Mouse (Mus musculus) liver (tissue): ENCODE data around the gene Chit1.

Experiments
- DNase-seq: peaks from one replicate; pipeline ENCODE4 v3.0.0-alpha.2; 2020; ENCODE audit warnings: mixed read lengths

Chit1 gene

DNA sequence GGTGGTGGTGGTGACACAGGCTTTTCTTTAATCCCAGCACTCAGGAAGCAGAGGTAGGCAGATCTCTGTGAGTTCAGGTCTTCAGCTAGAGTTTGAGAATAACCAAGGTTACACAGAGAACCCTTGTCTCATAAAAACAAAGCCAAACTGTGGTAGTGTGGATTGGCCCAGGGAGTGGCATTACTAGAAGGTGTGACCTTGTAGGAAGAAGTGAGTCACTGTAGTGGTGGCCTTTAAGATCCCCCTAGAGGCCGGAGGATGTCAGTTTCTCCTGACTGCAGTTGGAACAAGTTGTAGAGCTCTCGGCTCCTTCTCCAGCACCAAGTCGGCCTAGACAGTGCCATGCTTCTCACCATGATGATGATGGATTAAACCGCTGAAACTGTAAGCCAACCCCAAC is at the start of gene Chit1:
TSS of gene Chit1 (plus strand) at position 264 of the 400 bp plus-strand sequence.
- peak; percentile 67 for DNase-seq

DNA sequence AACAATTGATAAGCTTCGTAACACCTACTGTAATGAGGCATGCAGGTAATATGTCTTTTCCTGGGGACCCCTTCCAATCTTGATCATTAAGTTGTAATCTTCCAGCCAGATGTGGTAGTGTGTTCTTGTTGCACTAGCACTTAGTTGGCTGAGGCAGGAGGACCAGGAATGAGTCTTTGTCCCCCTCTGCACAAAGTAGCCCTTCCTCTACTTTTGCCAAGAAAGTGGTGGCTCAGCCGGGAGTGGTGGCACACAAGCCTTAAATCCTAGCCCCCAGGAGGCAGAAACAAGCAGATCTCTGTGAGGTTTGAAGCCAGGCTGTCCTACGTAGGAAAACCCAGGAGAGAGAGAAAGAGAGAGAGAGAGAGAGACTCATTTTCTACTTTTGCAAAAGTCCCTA is 49.1 kb upstream of the Chit1 start:
- no peak for DNase-seq

DNA sequence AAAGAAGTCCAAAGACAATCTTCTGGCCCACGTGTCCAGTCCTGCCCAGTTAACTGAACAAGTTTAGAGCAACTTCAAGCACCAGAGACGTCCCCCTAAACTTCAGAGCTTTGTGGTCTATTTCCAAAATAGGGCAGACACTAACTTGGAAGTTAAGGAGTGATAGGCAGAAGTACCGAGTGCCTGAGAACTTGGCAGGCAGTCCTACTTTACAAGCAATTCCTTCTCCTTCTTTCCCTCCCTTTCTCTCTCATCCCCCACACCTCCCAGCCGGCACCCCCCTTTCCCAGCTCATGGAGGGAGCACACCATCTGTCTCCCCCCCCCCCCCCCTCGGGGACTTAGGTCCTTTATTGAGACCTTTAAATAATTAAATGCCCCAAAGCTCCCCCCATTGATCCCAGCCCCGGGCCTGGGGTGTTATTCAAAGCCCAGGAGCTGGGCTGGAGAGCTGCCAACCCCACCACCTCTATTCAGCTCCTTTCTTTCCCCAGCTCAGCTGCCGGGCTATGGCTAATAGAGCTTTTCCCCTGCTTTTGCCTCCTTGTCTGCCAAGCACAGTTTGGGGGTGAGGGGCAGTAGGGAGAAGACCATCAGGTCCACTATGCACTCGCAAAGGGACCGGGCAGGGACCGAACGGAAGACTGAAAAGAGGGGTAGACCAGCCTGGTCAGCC is 48.5 kb upstream of the Chit1 start:
- DNase-seq, result no peak

DNA sequence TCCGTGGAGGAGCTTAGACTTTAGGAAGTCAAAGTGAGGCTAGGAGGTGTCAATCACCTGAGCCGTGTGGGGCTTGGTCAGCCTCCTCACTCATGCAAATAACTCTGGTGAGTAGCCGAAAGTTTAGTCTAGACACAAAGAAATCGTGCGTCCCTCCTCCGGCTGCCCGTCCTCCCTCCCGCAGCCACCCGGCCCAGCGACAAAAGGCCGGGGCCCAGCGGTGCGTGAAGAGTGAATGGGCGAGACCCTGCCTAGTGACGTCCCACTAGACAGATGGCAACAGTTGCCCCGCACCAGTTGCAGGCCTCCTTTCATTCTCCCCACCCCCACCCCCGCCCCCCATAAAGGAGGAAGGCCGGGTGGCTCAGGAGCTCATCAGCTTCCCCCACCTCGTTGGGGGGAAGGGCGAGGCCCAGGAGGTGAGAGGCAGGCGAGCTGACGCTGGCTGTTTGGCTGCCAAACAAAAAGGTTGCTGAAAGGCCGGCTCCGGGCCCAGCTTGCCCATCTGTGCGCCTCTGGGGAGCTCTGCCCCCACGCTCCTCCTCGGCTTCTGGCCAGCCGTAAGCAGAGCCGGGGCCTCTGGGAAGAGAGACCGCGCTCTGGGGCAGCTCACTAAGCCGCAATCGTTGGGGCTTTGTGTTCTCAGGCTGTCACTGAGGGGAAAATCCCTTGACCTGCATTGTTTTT is 47.8 kb upstream of the Chit1 start:
- DNase-seq, result peak; percentile 65

DNA sequence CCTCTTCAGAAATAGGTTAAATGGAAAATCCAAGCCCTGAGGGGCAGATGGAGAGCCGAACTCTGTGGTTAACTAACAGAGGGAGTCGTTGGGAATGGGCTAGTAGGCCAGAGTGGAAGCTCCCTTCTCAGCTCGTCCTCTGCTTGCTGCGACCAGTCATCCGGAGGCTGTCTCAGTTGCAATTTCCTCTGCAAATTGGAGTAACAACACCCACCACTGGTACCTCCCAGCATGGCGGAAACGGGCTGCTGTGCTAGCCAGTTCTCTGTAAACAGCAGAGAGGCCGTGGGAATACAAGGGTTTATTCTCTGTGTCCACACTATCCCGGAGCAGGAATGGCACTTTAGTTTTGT is 47.3 kb upstream of the Chit1 start:
- peak; percentile 40 for DNase-seq

DNA sequence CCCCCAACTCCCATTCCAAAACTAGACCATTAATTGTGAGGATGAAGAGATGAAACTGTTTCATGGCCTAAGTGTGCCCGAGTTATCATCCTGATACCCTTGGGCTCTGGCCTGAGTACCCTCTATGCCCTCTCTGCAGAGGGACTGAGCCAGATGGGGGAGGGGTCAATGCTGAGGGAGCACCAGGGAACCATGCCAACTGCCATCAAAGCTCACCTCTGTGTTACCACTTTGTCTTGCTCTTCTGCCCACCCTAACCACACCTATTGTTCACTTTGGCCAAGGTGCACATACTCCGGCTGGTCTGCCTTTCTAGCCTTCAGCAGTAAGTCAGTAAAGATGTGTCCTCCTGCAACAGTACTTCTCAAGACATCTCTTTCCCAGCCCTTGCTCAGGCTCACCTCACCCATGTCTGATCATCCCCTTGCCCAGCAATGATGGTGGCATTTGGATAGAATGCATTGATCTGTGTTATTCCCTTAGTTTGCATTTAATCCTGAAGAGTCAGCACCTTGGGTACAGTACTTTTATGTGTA is 46.7 kb upstream of the Chit1 start:
- no peak for DNase-seq

DNA sequence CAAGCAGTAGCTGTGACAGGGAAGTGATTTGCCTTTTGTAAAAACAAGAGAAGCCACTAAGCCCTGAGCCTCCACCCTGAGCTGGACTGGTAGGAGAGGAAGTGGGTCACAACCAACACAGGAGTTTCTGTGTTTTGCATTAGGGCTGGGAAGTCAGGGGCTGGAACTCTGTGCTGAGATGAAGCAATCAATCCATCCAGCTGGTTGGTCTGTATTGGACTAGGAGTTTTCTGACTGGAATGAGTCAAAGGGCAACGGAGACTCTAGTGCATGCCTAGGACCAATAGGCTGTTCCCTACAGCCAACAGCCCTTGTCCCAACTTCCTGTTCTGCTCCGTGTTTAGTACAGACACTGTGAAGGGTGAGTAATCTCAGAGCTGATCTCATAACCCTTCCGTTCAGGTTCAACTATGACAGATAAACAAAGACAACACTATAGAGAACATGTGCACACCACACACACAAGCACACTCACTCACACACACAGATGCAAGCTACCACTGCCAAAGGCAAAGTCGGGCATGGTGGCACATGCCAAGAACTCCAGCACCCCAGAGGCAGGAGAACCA is 45.7 kb upstream of the Chit1 start:
- DNase-seq, result no peak

DNA sequence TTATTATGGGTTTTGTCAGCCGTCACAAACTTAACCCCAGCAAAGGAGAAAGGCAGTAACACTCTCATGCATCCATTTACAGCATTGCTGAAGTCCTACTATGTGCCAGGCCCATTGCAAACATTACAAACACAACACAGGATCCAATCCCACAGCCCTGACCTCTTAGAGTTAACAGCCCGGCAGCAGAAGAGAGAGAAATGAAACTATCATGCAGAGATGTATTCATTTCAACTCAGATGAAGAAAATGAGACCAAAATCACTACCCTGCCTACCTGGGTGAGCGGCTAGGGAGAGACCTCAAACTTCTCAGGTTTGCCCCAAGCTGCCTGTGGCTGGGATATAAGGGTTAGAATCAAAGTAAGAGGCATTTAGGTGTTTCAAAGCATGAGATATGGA is 44.5 kb upstream of the Chit1 start:
- no peak for DNase-seq

DNA sequence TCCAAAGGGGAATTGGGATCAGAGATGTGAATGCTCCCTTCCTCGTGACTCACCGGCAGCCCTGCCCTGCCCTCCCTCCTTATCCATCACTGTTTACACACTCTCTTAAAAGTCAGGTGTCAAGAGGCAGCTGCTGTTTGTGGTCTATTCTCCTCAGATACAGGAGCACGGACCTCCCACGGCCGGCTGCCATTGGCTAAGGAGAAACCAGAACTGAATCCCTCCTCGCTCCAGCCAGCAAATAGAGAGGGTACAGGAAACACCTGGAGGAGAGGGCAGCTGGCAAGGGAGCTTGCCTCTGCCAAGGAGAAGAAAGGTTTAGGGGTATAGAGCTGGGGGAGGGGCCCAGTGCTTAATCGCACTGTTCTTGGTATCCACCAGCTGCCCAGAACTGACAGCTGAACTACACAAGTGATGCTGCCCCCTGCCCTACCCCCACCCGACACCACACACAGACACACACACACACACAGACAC is 43.9 kb upstream of the Chit1 start:
- DNase-seq, result peak; percentile 54

DNA sequence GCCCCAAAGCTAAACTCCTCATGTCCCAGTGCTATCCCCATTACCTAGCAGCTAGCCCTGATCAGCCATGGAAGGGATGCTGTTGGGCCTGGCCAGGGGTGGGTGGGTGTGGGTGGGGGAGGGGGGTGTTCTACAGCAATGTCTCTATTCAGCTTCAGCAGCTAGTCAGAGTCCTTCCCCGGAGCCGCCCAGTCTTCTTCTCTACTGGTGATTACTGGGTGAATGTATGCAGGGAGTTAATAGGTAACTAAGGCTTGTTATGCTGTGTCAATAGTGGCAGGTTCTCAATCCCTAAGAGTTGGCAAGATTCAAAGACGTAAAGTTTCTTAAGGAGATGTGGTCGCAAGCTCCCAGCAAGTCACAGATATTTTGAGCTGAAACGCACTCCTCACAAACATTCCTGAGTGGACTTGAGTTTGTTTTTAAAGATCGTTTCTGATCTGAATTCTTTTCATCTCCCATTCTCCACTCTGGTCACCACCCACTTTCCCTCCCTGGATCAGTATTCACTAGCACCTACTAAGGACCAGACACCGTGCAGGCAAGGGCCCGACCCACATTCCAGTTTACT is 40.9 kb upstream of the Chit1 start:
- DNase-seq, result no peak

DNA sequence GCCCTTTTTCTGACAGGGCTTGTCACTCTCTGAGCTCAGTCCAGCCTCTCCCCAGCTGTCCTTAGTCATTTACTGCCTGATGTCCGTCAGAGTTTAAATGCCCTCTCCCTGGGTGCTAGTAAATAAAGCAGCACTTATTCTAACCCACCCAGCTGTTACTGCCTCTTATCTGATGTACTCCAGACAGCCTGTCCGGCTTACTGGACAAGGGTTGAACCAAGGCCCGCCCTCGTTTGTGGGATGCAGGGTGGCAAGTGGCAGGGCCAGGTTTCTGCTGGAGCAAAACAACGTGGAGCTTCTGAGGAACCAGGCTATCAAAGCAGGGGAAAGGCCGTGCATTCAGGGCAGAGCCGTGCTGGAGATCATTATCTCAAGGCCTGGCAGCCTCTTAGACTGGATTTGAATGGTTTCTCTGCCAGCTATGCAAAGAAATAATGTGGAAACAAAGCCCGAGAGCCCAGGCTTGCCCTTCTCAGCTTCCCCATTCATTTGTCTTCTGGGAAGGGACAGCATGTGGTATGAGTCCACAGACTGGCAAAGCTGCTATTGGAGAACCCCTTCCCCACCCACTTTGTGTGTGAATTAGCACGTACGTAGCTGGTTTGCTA is 39.5 kb upstream of the Chit1 start:
- peak; percentile 68 for DNase-seq

DNA sequence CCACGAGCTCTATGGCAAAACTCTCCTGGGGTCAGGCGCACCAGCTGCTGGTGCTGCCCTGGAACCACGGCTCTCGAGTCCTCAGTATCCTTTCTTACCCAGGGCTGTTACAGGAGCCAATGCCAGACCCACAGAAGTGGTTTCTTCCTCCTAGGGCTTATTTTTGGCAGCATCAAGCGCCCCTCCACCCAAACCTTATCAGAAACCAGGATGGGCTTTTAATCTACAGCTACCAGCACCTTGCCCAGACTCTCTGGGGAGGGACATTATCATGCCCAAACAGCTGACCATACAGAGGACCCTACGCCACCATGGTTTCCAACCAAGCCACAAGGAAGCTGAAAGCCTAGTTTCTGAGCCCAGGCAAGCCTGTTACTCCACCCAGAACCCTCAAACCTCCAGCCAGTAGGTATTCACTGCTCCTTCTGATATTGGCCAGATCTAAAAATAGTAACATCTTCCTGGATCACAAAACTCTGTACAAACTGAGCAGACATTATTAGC is 37.9 kb upstream of the Chit1 start:
- DNase-seq, result peak; percentile 89

DNA sequence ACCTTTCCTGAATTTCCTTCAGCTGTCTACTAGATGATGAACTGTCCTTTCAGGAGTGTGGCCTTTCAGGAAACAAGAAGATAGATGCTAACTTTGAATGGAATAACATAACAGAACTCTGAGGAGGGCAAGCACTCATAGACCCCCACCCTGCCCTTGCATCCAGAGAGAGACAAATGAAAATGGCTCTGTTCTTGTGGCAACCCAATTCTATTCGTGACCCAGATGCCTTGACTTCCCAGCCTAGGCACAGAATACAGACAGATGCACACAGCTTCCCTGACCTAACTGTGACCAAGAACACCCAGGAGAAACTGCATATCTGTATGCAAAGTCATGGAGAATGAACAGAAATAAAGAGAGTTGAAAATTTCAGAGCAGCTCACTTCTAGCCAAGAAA is 37.4 kb upstream of the Chit1 start:
- DNase-seq, result no peak

DNA sequence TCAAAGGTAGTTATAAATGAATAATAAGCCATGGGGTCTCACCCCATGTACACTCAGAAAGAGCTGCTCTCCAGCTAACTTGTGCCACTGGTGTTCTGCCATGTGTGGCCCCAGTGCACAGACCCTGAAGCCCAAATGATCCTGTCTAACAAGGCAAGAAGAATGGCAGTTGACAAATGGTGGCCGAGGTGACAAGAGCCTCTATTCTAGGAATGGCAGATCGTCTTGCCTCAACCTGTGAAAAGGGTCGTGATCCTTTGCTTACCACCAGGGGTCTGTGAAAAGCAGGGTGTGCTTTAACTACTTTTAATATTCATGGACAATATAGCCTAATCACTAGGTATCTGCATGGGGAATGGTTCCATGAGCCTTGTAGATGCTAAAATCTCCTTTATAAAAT is 36.9 kb upstream of the Chit1 start:
- no peak for DNase-seq

DNA sequence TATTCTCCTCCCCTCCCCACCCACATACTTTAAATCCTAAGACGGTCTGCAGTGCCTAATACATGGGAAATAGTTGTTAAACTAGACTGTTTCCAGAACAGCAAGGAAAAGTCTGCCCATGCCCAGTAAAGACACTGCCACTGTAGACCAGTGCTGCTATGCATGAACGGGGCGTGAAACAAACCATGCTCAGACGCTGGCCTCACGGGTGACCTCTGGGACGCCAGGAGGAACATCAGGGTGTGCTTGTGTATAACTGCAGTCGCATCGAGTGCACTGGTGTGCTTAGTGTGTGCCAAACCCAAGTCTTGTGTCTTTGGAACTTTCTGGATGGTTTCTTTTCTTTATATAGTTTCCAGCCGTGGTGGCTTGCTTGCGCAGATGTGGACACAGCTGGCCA is 36.4 kb upstream of the Chit1 start:
- peak; percentile 37 for DNase-seq

DNA sequence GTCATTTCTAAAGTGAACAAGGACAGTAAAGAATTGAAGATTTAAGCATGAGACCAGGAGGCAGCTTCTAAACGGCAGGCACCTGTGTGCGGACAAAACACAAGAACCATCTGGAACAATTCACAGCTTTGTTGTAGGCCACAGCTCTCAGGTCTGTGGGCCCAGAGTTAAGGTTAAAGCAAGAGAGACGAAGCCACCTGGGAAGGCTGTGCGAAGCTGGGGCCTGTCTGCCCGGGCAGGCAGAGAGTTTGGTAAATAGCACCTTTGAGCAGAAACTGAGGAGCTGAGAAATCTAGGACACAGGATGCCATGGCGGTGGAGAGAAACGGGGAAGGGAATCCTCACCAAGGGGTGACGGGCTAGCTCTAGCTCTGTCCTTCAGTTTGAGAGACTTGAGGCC is 35.5 kb upstream of the Chit1 start:
- no peak for DNase-seq

DNA sequence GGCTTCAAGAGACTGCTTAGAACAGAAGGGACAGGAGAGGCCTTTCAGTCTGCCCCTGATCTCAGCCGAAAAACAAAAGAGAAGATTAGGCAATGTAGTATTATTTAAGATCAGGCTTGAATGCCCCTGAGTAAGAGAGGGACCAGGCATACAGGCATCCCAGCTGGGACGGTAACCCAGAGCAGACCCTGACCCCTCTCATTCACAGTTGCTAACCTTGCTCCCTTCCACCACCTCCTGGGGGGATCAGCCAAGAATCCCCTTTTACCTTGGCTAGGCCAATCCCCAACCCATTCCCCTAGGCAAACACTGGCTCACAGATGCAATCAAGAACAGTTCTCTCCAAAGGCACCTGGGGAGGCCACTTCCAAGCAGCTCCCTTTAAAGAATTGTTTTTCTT is 34.3 kb upstream of the Chit1 start:
- no peak for DNase-seq

DNA sequence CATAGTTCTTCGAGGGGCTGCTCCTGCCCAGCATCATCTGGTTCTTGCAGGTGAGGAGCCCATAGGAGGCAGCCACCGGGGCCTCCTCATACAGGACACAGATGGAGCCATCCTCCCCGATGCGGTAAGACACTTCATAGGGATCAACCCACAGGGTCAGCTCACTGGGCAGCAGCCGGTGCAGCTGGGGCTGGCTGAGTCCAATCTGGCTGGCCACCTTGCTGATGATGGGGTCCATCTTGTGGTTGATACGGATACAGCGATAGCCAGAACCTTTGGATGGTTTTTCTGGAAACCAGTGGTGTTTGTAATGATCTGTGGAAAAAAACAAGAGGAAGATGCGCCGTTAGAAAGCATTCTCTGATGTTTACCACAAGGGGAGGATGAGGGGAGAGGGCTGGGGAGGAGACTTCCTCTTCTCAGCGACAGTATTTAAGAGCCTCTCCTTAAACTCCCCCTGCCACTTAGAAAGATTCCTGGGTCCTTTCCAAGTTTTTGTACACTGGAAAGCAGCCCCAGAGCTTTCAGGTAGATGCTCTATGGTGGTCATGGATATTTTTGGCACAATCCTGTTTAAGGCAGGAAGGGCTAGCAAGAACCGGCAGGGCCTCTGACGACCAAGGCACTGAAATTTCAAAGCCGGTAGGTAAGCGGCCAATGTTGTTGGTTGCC is 33.5 kb upstream of the Chit1 start:
- DNase-seq, result peak; percentile 64

DNA sequence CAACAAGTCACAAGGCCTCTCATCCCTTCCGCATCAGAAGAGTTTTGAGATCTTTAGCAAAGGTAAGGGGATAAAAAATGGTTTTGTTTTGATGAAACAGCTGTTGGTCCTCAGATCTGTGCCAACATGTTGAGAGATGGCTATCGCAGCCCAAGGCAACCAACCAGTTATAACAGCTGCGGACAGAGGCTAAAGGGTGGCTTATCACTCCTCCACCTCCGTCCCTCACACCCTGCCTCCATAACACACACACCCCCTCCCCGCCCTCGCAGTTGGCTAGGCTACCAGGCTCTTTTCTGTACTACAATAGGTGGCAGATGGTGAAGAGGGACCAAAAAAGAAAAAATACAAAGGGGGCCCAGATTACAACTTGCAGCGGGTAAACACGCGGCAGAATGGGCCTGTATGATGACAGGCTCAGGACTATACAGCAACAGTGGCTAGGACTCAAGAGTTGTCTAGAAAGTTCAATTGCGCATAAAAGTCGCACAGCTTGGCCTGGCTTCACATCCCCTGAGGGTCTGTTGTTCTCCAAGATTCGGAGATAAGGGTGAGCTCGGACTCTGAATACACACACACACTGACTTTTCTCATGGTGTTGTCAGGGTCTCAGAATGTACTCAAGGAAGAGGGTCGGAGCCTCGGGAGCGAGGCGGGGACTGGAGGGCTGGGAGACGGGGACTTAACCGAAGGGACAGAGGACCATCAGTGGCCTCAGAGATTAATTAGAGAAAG is 32.8 kb upstream of the Chit1 start:
- peak; percentile 92 for DNase-seq

DNA sequence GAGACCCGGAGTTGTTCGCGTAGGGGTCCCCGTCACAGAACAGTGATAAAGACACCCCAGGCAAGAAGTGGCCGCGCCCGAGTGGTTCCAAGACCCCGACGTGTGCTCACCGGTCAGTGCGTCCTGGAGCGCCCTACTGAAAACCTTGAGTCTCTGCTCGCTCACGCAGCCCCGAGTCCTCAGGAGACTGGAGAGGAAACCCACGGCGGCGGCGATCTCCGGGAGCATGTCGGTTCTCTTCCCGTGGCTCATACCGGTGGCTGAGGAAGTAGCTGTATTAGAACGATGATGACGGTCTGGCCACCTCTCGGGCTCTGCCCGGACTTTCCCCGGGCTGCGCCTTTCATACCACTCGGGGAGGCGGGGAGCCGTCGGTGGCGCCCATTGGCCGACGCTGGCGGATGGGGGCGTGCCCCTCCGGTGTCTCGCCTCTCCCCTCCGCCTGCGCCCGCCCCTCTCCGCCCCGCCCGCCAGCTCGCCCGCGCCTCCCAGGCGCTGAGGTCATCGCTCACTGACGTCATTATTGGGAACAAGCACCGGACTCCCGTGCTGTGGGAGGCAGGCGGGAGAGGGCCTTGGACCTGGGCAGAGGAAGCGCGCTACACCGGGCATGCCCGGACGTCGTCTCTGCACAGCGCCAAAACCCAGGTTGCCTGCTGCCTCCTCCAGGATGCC is 32.1 kb upstream of the Chit1 start, which contains the start of gene Btg2:
TSS of gene Btg2 (minus strand) at position 319 of the 675 bp plus-strand sequence.
- DNase-seq, result peak; percentile 99
